Mouse (Mus musculus): Measurements from ENCODE around the gene Kdm1b.

The Kdm1b gene

GRCm38 (mm10) chr13:47109239-47109638, 65.9 kb downstream of the Kdm1b start:
- no peak for DNase-seq (ENCODE audit: low read depth, low spot score)

GRCm38 (mm10) chr13:47111185-47111584, 67.9 kb downstream of the Kdm1b start:
- DNase-seq (ENCODE audit: low read depth, low spot score), result no peak

GRCm38 (mm10) chr13:47112056-47112455, 68.8 kb downstream of the Kdm1b start:
- DNase-seq (ENCODE audit: low read depth, low spot score), result no peak

- no peak for DNase-seq (ENCODE audit: low read depth, low spot score)
Measured at GRCm38 (mm10) chr13:47112924-47113323, 69.6 kb downstream of the Kdm1b start.

- DNase-seq (ENCODE audit: low read depth, low spot score), result no peak
Measured at GRCm38 (mm10) chr13:47116000-47116399, 72.7 kb downstream of the Kdm1b start.

GRCm38 (mm10) chr13:47121333-47121889, 78.1 kb downstream of the Kdm1b start:
- no peak for DNase-seq (ENCODE audit: low read depth, low spot score)

GRCm38 (mm10) chr13:47122537-47123430, 79.5 kb downstream of the Kdm1b start, which contains the start of gene Rnf144b:
Gene Rnf144b (plus strand): TSS chr13:47122656.
- DNase-seq (ENCODE audit: low read depth, low spot score), result peak; percentile 19

- no peak for DNase-seq (ENCODE audit: low read depth, low spot score)
Measured at GRCm38 (mm10) chr13:47124449-47124848, 81.2 kb downstream of the Kdm1b start.

- no peak for DNase-seq (ENCODE audit: low read depth, low spot score)
Measured at GRCm38 (mm10) chr13:47124986-47125385, 81.7 kb downstream of the Kdm1b start.

GRCm38 (mm10) chr13:47125595-47125994, 82.3 kb downstream of the Kdm1b start:
- no peak for DNase-seq (ENCODE audit: low read depth, low spot score)

- no peak for DNase-seq (ENCODE audit: low read depth, low spot score)
Measured at GRCm38 (mm10) chr13:47129090-47129489, 85.8 kb downstream of the Kdm1b start.

- DNase-seq (ENCODE audit: low read depth, low spot score), result no peak
Measured at GRCm38 (mm10) chr13:47133058-47133457, 89.8 kb downstream of the Kdm1b start.

GRCm38 (mm10) chr13:47134836-47135235, 91.5 kb downstream of the Kdm1b start:
- DNase-seq (ENCODE audit: low read depth, low spot score), result no peak

All from forelimb bud, embryonic 11.5 days (tissue).